Mouse (Mus musculus): ENCODE results near the gene Tecpr1. TPM values are rescaled to one million over a fixed set of nuclear protein-coding genes. Genes with fewer than 3 reads are reported as not detected.
A peak's percentile ranks its signal among the peaks of the same experiment; 100 is the strongest.

The Tecpr1 gene
- polyA plus RNA-seq, 1 experiment from 2014 or later, result 21.7 TPM

GRCm38 (mm10) chr5:144194416-144194815 lies 29.0 kb downstream of the Tecpr1 start:
- no peak for DNase-seq (ENCODE audit: low spot score)
- Histone ChIP-seq H3K36me3 (ENCODE audit: control insufficient read depth, insufficient read depth, low read length) (peaks cover 10% of the 10 kb centered on the region; the same call in 1 of the 2 replicates), H3K4me1 (ENCODE audit: control insufficient read depth, insufficient read depth, low read length) (peaks cover 7% of the 10 kb centered on the region; the same call in 1 of the 2 replicates), H3K4me3 (ENCODE audit: low read depth, low read length) (no peak overlapping the region), H3K9me3 (replicated peaks; ENCODE audit: control insufficient read depth, low read length) (no peaks in the 10 kb centered on the region), H3K27me3 (replicated peaks; ENCODE audit: control insufficient read depth, insufficient read depth, low read length) (no peaks in the 10 kb centered on the region), H3K9ac (ENCODE audit: low read length) (no peak overlapping the region), H3K4me2 (ENCODE audit: low read length) (no peak overlapping the region), H3K27ac (ENCODE audit: low read depth, low read length) (no peak overlapping the region)
- 90% methylated on average over 7 of the region's 7 CpGs for WGBS
- ATAC-seq, result no peak

- Histone ChIP-seq H3K9me3 (replicated peaks; ENCODE audit: control insufficient read depth, low read length) (no peaks in the 10 kb centered on the region), H3K27me3 (replicated peaks; ENCODE audit: control insufficient read depth, insufficient read depth, low read length) (no peaks in the 10 kb centered on the region), H3K4me2 (ENCODE audit: low read length) (no peak overlapping the region), H3K4me3 (ENCODE audit: low read depth, low read length) (no peak overlapping the region), H3K9ac (ENCODE audit: low read length) (no peak overlapping the region), H3K4me1 (ENCODE audit: control insufficient read depth, insufficient read depth, low read length) (peaks cover 7% of the 10 kb centered on the region; the same call in 1 of the 2 replicates), H3K36me3 (ENCODE audit: control insufficient read depth, insufficient read depth, low read length) (peaks cover 5% of the 10 kb centered on the region; the same call in 1 of the 2 replicates), H3K27ac (ENCODE audit: low read depth, low read length) (no peak overlapping the region)
- WGBS, result 80% methylated on average over 6 of the region's 6 CpGs
- no peak for DNase-seq (ENCODE audit: low spot score)
- no peak for ATAC-seq
Measured at GRCm38 (mm10) chr5:144192673-144193072, 30.7 kb downstream of the Tecpr1 start.

DNA sequence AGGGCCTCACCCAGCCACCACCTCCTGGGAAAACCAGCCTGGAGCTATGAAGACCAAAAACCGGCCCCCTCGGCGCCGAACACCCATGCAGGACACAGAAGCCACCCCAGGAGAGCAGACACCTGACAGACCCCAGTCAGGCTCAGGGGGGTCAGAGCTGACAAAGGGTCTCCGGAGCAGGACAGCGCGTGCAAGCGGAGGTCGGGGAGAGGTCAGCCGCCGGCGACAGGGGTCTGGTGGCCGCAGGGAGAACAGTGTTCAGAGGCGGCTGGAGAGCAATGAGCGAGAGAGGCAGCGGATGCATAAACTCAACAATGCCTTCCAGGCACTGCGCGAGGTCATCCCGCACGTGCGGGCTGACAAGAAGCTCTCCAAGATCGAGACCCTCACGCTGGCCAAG lies 32.4 kb downstream of the Tecpr1 start:
- DNase-seq (ENCODE audit: low spot score) (no peak), ATAC-seq (no peak)
- Histone ChIP-seq H3K9me3 (replicated peaks; ENCODE audit: control insufficient read depth, low read length) (no peaks in the 10 kb centered on the region), H3K36me3 (ENCODE audit: control insufficient read depth, insufficient read depth, low read length) (peaks cover 12% of the 10 kb centered on the region; the same call in 1 of the 2 replicates), H3K4me1 (ENCODE audit: control insufficient read depth, insufficient read depth, low read length) (peaks cover 7% of the 10 kb centered on the region; the same call in 1 of the 2 replicates), H3K4me3 (ENCODE audit: low read depth, low read length) (no peak overlapping the region), H3K9ac (ENCODE audit: low read length) (no peak overlapping the region), H3K4me2 (ENCODE audit: low read length) (no peak overlapping the region), H3K27ac (ENCODE audit: low read depth, low read length) (no peak overlapping the region), H3K27me3 (replicated peaks; ENCODE audit: control insufficient read depth, insufficient read depth, low read length) (no peaks in the 10 kb centered on the region)
- WGBS, result 54% methylated on average over 23 of the region's 23 CpGs

DNA sequence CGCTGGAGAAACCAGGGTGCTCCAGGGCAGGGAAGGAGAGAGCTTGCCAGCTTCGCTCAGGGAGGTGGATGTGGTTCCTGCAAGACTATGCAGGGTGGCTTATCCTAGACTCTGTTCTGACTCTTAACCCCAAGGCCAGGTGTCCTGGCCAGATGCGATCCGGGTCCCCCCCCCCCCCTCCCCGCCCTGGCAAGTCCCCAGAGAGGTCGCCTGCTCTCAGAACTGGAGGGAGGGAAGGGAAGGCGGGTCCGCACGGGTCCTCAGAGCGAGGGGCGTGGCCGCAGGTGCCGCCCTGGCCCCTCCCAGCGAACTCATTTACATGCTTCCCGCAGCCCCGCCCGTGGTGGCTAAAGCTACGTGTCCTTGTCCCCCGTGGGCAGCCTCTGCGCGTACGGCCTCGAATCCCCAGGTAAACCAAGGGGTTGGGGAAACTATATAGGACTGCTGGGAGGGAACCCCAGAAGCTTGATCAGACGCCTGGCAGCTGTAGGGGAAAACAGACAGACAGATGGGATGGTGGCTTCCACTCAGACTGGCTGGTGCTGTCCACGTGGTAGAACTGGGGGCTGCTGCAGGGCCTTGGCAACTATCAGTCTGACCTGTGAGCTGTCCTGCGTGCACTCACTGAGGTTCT lies 33.3 kb downstream of the Tecpr1 start, which contains the start of gene Bhlha15:
Bhlha15 (plus strand) TSS at position 337 of the 634 bp plus-strand sequence.
- peaks cover 7% of the 10 kb centered on the region; the same call in 1 of the 2 replicates for H3K4me1 ChIP-seq (ENCODE audit: control insufficient read depth, insufficient read depth, low read length)
- no peaks in the 10 kb centered on the region for H3K9me3 ChIP-seq (replicated peaks; ENCODE audit: control insufficient read depth, low read length)
- H3K4me3 ChIP-seq (ENCODE audit: low read depth, low read length), result 0 out of 2 replicates have a peak within 1 kb of the TSS, but pooled peaks have one; percentile 6
- DNase-seq (ENCODE audit: low spot score) (peak; percentile 41), ATAC-seq (peak; percentile 74)
- H3K27ac ChIP-seq (ENCODE audit: low read depth, low read length), result no peak within 1 kb of the TSS
- H3K36me3 ChIP-seq (ENCODE audit: control insufficient read depth, insufficient read depth, low read length), result peaks cover 19% of the 10 kb centered on the region
- no peak within 1 kb of the TSS for H3K9ac ChIP-seq (ENCODE audit: low read length)
- WGBS, result 9% methylated on average over 21 of the region's 26 CpGs
- no peaks in the 10 kb centered on the region for H3K27me3 ChIP-seq (replicated peaks; ENCODE audit: control insufficient read depth, insufficient read depth, low read length)
- H3K4me2 ChIP-seq (ENCODE audit: low read length), result peak within 1 kb of the TSS; percentile 45

DNA sequence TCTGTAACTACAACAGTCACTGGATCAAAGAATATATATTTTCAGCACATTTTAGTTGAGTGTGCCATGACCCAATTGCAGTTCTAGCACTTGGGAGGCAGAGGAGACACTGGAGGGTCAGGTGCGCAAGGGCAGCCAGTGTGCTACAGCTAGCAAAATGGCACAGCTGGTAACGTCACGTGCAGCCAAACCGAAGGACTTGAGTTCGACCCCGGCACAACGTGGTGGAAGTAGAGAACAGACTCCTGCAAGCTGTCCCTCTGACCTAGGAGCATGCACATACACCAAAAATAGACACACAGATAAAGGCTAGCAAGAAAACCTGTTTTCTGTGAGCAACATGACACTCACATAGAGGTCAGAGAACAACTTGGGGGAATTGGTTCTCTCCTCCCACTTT lies 34.1 kb downstream of the Tecpr1 start:
- H3K4me1 ChIP-seq (ENCODE audit: control insufficient read depth, insufficient read depth, low read length), result peaks cover 7% of the 10 kb centered on the region; the same call in 1 of the 2 replicates
- H3K27ac ChIP-seq (ENCODE audit: low read depth, low read length), result no peak overlapping the region
- DNase-seq (ENCODE audit: low spot score) (no peak), ATAC-seq (no peak)
- H3K4me3 ChIP-seq (ENCODE audit: low read depth, low read length), result no peak overlapping the region
- no peaks in the 10 kb centered on the region for H3K27me3 ChIP-seq (replicated peaks; ENCODE audit: control insufficient read depth, insufficient read depth, low read length)
- WGBS, result 75% methylated on average over 7 of the region's 7 CpGs
- no peaks in the 10 kb centered on the region for H3K9me3 ChIP-seq (replicated peaks; ENCODE audit: control insufficient read depth, low read length)
- no peak overlapping the region for H3K9ac ChIP-seq (ENCODE audit: low read length)
- H3K36me3 ChIP-seq (ENCODE audit: control insufficient read depth, insufficient read depth, low read length), result peaks cover 24% of the 10 kb centered on the region
- no peak overlapping the region for H3K4me2 ChIP-seq (ENCODE audit: low read length)

- Histone ChIP-seq H3K27me3 (replicated peaks; ENCODE audit: control insufficient read depth, insufficient read depth, low read length) (no peaks in the 10 kb centered on the region), H3K36me3 (ENCODE audit: control insufficient read depth, insufficient read depth, low read length) (peaks cover 24% of the 10 kb centered on the region), H3K9ac (ENCODE audit: low read length) (no peak overlapping the region), H3K27ac (ENCODE audit: low read depth, low read length) (no peak overlapping the region), H3K4me1 (ENCODE audit: control insufficient read depth, insufficient read depth, low read length) (peaks cover 7% of the 10 kb centered on the region; the same call in 1 of the 2 replicates), H3K9me3 (replicated peaks; ENCODE audit: control insufficient read depth, low read length) (no peaks in the 10 kb centered on the region), H3K4me3 (ENCODE audit: low read depth, low read length) (no peak overlapping the region), H3K4me2 (ENCODE audit: low read length) (no peak overlapping the region)
- ATAC-seq (no peak), DNase-seq (ENCODE audit: low spot score) (no peak)
- 87% methylated on average over 6 of the region's 6 CpGs for WGBS
Measured at GRCm38 (mm10) chr5:144188422-144188821, 35.0 kb downstream of the Tecpr1 start.

GRCm38 (mm10) chr5:144184350-144185045 lies 38.9 kb downstream of the Tecpr1 start:
- Histone ChIP-seq H3K4me2 (ENCODE audit: low read length) (no peak overlapping the region), H3K9ac (ENCODE audit: low read length) (no peak overlapping the region), H3K27me3 (replicated peaks; ENCODE audit: control insufficient read depth, insufficient read depth, low read length) (no peaks in the 10 kb centered on the region), H3K4me3 (ENCODE audit: low read depth, low read length) (no peak overlapping the region), H3K36me3 (ENCODE audit: control insufficient read depth, insufficient read depth, low read length) (peaks cover 29% of the 10 kb centered on the region), H3K27ac (ENCODE audit: low read depth, low read length) (no peak overlapping the region), H3K4me1 (ENCODE audit: control insufficient read depth, insufficient read depth, low read length) (no peaks in the 10 kb centered on the region; the same call in 1 of the 2 replicates), H3K9me3 (replicated peaks; ENCODE audit: control insufficient read depth, low read length) (no peaks in the 10 kb centered on the region)
- DNase-seq (ENCODE audit: low spot score), result no peak
- WGBS, result 92% methylated on average over 21 of the region's 21 CpGs
- ATAC-seq, result no peak

GRCm38 (mm10) chr5:144183647-144184335 lies 39.6 kb downstream of the Tecpr1 start:
- DNase-seq (ENCODE audit: low spot score) (no peak), ATAC-seq (no peak)
- Histone ChIP-seq H3K27me3 (replicated peaks; ENCODE audit: control insufficient read depth, insufficient read depth, low read length) (no peaks in the 10 kb centered on the region), H3K9me3 (replicated peaks; ENCODE audit: control insufficient read depth, low read length) (no peaks in the 10 kb centered on the region), H3K4me1 (ENCODE audit: control insufficient read depth, insufficient read depth, low read length) (no peaks in the 10 kb centered on the region), H3K27ac (ENCODE audit: low read depth, low read length) (no peak overlapping the region), H3K4me3 (ENCODE audit: low read depth, low read length) (no peak overlapping the region), H3K36me3 (ENCODE audit: control insufficient read depth, insufficient read depth, low read length) (peaks cover 32% of the 10 kb centered on the region), H3K9ac (ENCODE audit: low read length) (no peak overlapping the region), H3K4me2 (ENCODE audit: low read length) (no peak overlapping the region)
- 89% methylated on average over 7 of the region's 7 CpGs for WGBS
